Mouse (Mus musculus): Measurements from ENCODE around the gene Kcnd3. TPM values are rescaled to one million over a fixed set of nuclear protein-coding genes. Genes with fewer than 3 reads are reported as not detected.

Gene Kcnd3
- polyA plus RNA-seq, 1 experiment from 2014 or later, result 0.02 TPM

DNA sequence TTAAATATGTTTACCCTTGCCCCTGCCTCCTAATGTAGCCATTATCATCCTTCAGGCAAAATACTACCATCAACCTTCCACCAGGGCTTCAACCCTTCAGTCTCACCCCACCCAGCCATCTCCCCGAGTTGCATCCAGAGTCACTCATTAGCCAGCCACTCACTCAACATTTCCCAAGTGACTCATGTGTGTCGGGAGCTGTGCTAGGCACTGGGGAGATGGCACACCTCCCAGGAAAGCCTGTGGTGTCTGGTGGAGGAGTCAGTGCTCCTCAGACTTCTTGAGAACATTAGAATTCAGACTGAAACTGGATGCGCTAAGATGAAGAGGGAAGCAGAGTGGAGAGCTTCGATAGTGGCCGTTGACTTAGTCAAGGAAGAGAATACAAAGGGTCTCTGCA is 44.8 kb downstream of the Kcnd3 start:
- Histone ChIP-seq H3K36me3 (replicated peaks; ENCODE audit: insufficient read depth, low read length) (no peaks in the 10 kb centered on the region), H3K4me3 (ENCODE audit: low read depth, low read length) (no peak overlapping the region), H3K27ac (ENCODE audit: low read depth) (no peak overlapping the region), H3K4me2 (ENCODE audit: low read depth, low read length) (no peak overlapping the region), H3K9me3 (ENCODE audit: low read length) (no peaks in the 10 kb centered on the region), H3K4me1 (ENCODE audit: insufficient read depth) (no peaks in the 10 kb centered on the region), H3K27me3 (ENCODE audit: insufficient read depth, low read length) (no peaks in the 10 kb centered on the region), H3K9ac (replicated peaks) (no peak overlapping the region)
- ATAC-seq (no peak), DNase-seq (no peak)
- TF ChIP-seq CTCF (IDR thresholded peaks at IDR 0.05; ENCODE audit: low read depth) (no peak), EP300 (IDR thresholded peaks at IDR 0.05; ENCODE audit: low read depth) (no peak)
- 75% methylated on average over 5 of the region's 5 CpGs for WGBS (ENCODE audit: insufficient replicate concordance)

DNA sequence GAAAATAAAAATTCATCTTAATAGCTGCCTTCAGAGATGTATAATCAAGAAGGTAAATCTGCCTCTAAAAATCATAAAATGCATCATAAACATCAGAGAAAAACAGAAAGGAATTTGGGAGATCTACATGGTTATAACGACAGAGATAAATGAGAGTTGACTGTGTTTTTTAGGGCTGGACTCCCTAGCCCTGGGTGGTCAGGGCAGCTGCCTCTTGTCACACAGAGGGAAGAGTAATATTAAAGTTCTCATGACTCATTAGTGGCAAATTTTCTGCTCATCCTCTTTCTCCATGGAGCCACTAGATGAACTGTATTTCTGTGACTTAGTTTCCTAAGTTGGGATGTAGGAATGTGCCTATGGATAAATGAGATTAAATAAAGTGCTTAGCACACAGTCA is 48.9 kb downstream of the Kcnd3 start:
- Histone ChIP-seq H3K9me3 (ENCODE audit: low read length) (no peaks in the 10 kb centered on the region), H3K36me3 (replicated peaks; ENCODE audit: insufficient read depth, low read length) (no peaks in the 10 kb centered on the region), H3K4me1 (ENCODE audit: insufficient read depth) (no peaks in the 10 kb centered on the region), H3K27me3 (ENCODE audit: insufficient read depth, low read length) (no peaks in the 10 kb centered on the region), H3K9ac (replicated peaks) (no peak overlapping the region), H3K4me2 (ENCODE audit: low read depth, low read length) (no peak overlapping the region), H3K27ac (ENCODE audit: low read depth) (no peak overlapping the region), H3K4me3 (ENCODE audit: low read depth, low read length) (no peak overlapping the region)
- ATAC-seq, result no peak
- 68% methylated on average over 1 of the region's 1 CpGs for WGBS (ENCODE audit: insufficient replicate concordance)
- TF ChIP-seq CTCF (IDR thresholded peaks at IDR 0.05; ENCODE audit: low read depth) (no peak), EP300 (IDR thresholded peaks at IDR 0.05; ENCODE audit: low read depth) (no peak)
- DNase-seq, result no peak

DNA sequence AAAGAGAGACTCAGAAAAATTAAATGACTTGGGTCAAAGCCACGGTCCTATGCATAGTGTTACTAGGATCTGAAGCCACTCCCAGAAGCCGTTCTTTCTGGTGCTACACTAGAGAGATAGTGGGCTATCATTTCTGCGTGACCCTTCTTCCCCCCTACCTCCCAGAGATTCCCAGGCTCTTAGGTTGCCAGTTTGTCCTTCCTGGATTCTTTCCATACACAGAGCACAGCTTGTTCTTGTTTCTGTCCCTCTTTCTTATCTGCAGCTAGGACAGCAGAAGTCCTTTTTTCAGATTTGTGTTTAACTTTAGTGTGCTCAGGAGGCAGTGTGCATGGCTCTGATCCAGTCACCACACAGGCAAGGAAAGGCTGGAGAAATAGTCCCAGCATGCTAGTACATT is 52.1 kb downstream of the Kcnd3 start:
- 63% methylated on average over 3 of the region's 3 CpGs for WGBS (ENCODE audit: insufficient replicate concordance)
- no peak overlapping the region for H3K4me2 ChIP-seq (ENCODE audit: low read depth, low read length)
- H3K27me3 ChIP-seq (ENCODE audit: insufficient read depth, low read length), result no peaks in the 10 kb centered on the region
- H3K36me3 ChIP-seq (replicated peaks; ENCODE audit: insufficient read depth, low read length), result no peaks in the 10 kb centered on the region
- no peak for DNase-seq
- H3K9ac ChIP-seq (replicated peaks), result no peak overlapping the region
- no peak for ATAC-seq
- H3K27ac ChIP-seq (ENCODE audit: low read depth), result no peak overlapping the region
- H3K4me1 ChIP-seq (ENCODE audit: insufficient read depth), result no peaks in the 10 kb centered on the region
- no peaks in the 10 kb centered on the region for H3K9me3 ChIP-seq (ENCODE audit: low read length)
- TF ChIP-seq CTCF (IDR thresholded peaks at IDR 0.05; ENCODE audit: low read depth) (no peak), EP300 (IDR thresholded peaks at IDR 0.05; ENCODE audit: low read depth) (no peak)
- no peak overlapping the region for H3K4me3 ChIP-seq (ENCODE audit: low read depth, low read length)

DNA sequence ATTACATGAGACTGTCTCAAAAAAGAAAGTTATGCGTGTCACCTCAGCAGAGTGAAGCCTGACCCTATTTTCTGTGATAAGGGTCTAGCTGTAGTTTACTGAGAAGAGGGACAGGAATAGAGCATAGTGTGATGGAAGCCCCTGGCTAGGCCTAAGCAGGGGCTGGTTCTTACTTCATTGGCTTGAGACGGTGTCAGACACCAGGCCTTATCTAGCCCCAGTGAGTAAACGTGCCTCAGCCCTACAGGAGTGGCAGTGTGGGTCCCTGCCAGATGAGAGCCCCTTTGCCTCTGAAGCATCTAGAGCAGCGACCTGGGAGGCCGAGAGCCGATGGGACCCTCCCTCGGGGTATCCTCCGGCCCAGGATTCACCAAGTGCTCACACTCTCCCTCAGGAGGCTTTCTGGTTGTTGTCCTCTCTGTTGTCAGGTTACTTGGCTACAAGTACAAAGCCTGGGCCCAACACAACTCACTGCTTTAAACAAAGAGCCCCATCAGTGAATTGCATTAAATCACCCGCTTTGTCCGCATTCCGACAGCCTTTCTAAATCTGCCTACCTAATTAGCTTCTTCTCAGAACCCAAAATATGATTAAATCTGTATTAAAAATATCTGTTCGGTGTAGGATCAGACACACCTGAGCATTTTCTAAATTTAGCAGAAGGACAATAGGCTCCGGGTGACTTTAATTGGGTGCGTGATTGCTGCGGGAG is 53.2 kb downstream of the Kcnd3 start:
- DNase-seq, result no peak
- H3K9me3 ChIP-seq (ENCODE audit: low read length), result no peaks in the 10 kb centered on the region
- 70% methylated on average over 15 of the region's 15 CpGs for WGBS (ENCODE audit: insufficient replicate concordance)
- no peak for ATAC-seq
- H3K4me3 ChIP-seq (ENCODE audit: low read depth, low read length), result no peak overlapping the region
- H3K27ac ChIP-seq (ENCODE audit: low read depth), result no peak overlapping the region
- H3K4me2 ChIP-seq (ENCODE audit: low read depth, low read length), result no peak overlapping the region
- no peaks in the 10 kb centered on the region for H3K4me1 ChIP-seq (ENCODE audit: insufficient read depth)
- TF ChIP-seq EP300 (IDR thresholded peaks at IDR 0.05; ENCODE audit: low read depth) (no peak), CTCF (IDR thresholded peaks at IDR 0.05; ENCODE audit: low read depth) (no peak)
- no peaks in the 10 kb centered on the region for H3K36me3 ChIP-seq (replicated peaks; ENCODE audit: insufficient read depth, low read length)
- H3K9ac ChIP-seq (replicated peaks), result no peak overlapping the region
- no peaks in the 10 kb centered on the region for H3K27me3 ChIP-seq (ENCODE audit: insufficient read depth, low read length)

DNA sequence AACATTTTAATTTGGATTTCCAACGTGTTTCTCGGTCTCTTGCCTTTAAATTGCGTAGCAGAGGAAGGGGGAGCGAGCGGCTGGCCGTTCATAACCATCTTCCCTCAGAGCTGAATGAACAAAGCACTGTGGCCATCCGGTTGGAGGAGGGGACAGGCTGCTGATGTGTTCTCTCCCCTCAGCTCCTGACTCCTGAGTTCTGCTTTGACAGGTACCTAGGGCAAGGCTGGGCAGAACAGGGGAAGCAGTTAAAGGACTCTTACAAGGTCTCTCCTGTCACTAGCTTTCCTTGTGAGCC is 53.7 kb downstream of the Kcnd3 start:
- no peak for TF ChIP-seq CTCF (IDR thresholded peaks at IDR 0.05; ENCODE audit: low read depth)
- DNase-seq (no peak), ATAC-seq (no peak)
- Histone ChIP-seq H3K4me1 (ENCODE audit: insufficient read depth) (no peaks in the 10 kb centered on the region), H3K9ac (replicated peaks) (no peak overlapping the region), H3K36me3 (replicated peaks; ENCODE audit: insufficient read depth, low read length) (no peaks in the 10 kb centered on the region), H3K27ac (ENCODE audit: low read depth) (no peak overlapping the region), H3K4me3 (ENCODE audit: low read depth, low read length) (no peak overlapping the region), H3K9me3 (ENCODE audit: low read length) (no peaks in the 10 kb centered on the region), H3K4me2 (ENCODE audit: low read depth, low read length) (no peak overlapping the region), H3K27me3 (ENCODE audit: insufficient read depth, low read length) (no peaks in the 10 kb centered on the region)
- WGBS (ENCODE audit: insufficient replicate concordance), result 65% methylated on average over 7 of the region's 7 CpGs

DNA sequence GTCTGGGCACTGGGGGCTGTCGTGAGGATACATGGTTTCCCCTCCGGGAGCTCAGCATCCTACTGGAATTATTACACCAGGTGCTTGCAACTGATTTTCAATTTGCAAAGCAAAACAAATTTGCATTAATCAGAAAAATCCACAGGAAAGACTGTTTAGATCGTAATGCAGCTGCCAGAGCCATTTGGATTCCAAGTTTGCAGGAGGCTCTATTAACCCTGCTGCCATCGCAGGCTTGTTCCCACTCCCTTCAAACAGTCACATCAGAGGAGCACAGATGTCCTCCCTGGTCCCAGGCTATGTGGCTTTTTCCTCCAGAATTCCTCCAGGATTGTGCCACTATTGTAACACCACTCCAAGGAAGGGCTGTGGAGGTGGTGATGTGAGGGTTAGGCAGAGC is 54.5 kb downstream of the Kcnd3 start:
- H3K4me3 ChIP-seq (ENCODE audit: low read depth, low read length), result no peak overlapping the region
- no peak overlapping the region for H3K27ac ChIP-seq (ENCODE audit: low read depth)
- H3K4me1 ChIP-seq (ENCODE audit: insufficient read depth), result no peaks in the 10 kb centered on the region
- no peak overlapping the region for H3K4me2 ChIP-seq (ENCODE audit: low read depth, low read length)
- no peaks in the 10 kb centered on the region for H3K9me3 ChIP-seq (ENCODE audit: low read length)
- no peak for DNase-seq
- TF ChIP-seq EP300 (IDR thresholded peaks at IDR 0.05; ENCODE audit: low read depth) (no peak), CTCF (IDR thresholded peaks at IDR 0.05; ENCODE audit: low read depth) (no peak)
- 72% methylated on average over 4 of the region's 4 CpGs for WGBS (ENCODE audit: insufficient replicate concordance)
- no peak for ATAC-seq
- H3K36me3 ChIP-seq (replicated peaks; ENCODE audit: insufficient read depth, low read length), result no peaks in the 10 kb centered on the region
- no peaks in the 10 kb centered on the region for H3K27me3 ChIP-seq (ENCODE audit: insufficient read depth, low read length)
- no peak overlapping the region for H3K9ac ChIP-seq (replicated peaks)

DNA sequence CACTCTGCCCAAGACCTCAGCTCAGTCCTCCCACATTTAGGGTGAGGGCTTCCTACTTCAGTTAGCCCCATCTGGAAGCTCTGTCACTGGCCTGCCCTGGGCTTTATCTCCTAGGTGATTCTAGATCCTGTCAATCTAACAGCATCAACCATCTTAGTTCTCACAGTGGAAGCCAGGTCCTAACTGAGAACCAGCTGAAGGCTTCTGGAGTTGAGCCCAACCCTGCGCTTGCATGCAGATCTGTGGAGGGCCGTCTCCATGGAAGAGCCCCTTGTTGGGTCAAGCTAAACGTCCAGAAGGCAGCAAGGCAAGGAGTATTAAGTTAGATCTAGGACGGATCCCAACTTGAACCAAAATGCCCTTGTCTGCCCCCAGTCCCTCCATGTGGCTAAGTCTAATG is 57.2 kb downstream of the Kcnd3 start:
- H3K4me2 ChIP-seq (ENCODE audit: low read depth, low read length), result no peak overlapping the region

More for the DNA sequence above, 57.2 kb downstream of the Kcnd3 start:
- no peak overlapping the region for H3K9ac ChIP-seq (replicated peaks)
- ATAC-seq, result no peak
- H3K4me3 ChIP-seq (ENCODE audit: low read depth, low read length), result no peak overlapping the region
- no peak for DNase-seq
- H3K27ac ChIP-seq (ENCODE audit: low read depth), result no peak overlapping the region
- no peaks in the 10 kb centered on the region for H3K9me3 ChIP-seq (ENCODE audit: low read length)
- H3K27me3 ChIP-seq (ENCODE audit: insufficient read depth, low read length), result no peaks in the 10 kb centered on the region
- WGBS (ENCODE audit: insufficient replicate concordance), result 67% methylated on average over 4 of the region's 4 CpGs
- TF ChIP-seq EP300 (IDR thresholded peaks at IDR 0.05; ENCODE audit: low read depth), result no peak
- no peak for TF ChIP-seq CTCF (IDR thresholded peaks at IDR 0.05; ENCODE audit: low read depth)
- no peaks in the 10 kb centered on the region for H3K36me3 ChIP-seq (replicated peaks; ENCODE audit: insufficient read depth, low read length)
- no peaks in the 10 kb centered on the region for H3K4me1 ChIP-seq (ENCODE audit: insufficient read depth)

Measured in liver, postnatal 0 days (tissue).